Mouse (Mus musculus) spleen, adult 2 months (tissue): ENCODE data around the gene 6330409D20Rik.

Experiments
- CTCF ChIP-seq: fragments of 200-500 bp; IDR thresholded peaks from 2 replicates; pipeline ENCODE4 v1.5.1; 2011; ENCODE audit warnings: mild to moderate bottlenecking, inconsistent platforms; ENCODE audit not compliant: insufficient read depth, insufficient read length, insufficient replicate concordance; ENCODE audit errors: extremely low read depth
- POLR2A ChIP-seq: fragments of 200-500 bp; IDR thresholded peaks from 2 replicates; pipeline ENCODE4 v1.6.1; 2011; ENCODE audit warnings: low read depth, low read length, inconsistent platforms

- no peak for TF ChIP-seq POLR2A
- no peak for TF ChIP-seq CTCF
These were observed 8.1 kb downstream of the 6330409D20Rik start for GRCm38 (mm10) chr2:32732695-32733094.
